Mouse (Mus musculus) ES-E14 (cell line): ENCODE results near the gene Kirrel2.

Experiments
- CHD2 ChIP-seq: IDR thresholded peaks from 2 replicates; pipeline ENCODE4 v1.6.1; 2014; ENCODE audit warnings: mild to moderate bottlenecking, low read depth, low read length, inconsistent platforms
- HCFC1 ChIP-seq: IDR thresholded peaks from 2 replicates; pipeline ENCODE4 v1.6.1; 2012; ENCODE audit warnings: low read length, inconsistent platforms, borderline replicate concordance; ENCODE audit not compliant: insufficient read depth
- ZNF384 ChIP-seq: IDR thresholded peaks from 2 replicates; pipeline ENCODE4 v1.6.1; 2012; ENCODE audit warnings: low read depth, low read length, inconsistent platforms

DNA sequence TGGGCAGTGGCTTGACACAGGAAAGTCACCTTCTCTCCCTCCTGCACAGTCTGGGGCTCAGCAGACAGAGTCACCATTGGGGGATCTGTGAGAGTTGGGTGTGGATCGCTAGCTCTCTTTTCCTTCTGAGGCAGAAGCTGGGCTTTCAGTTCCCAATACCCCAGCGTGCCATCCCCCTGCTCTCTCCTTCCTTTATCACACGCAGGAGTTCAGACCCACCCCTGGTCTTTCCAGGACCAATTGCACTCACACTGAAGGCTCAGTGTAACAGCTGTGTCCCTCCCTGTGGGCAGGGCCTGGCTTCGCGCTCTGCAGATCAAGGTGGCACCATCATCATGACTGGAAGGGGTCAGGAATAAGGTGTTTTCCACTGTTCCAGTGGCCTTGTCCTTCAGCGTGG, 3.2 kb downstream of the Kirrel2 start:
- TF ChIP-seq HCFC1, result no peak
- TF ChIP-seq ZNF384, result no peak
- TF ChIP-seq CHD2, result no peak
